Mouse (Mus musculus): ENCODE results near the gene Cchcr1. TPM values are rescaled to one million over a fixed set of nuclear protein-coding genes. Genes with fewer than 3 reads are reported as not detected.
"Not testable (repeated sequence)": the region's sequence is repeated elsewhere in the genome, so short reads cannot be mapped to it uniquely, and the experiment has no call there.

The Cchcr1 gene
- polyA plus RNA-seq, 1 experiment from 2014 or later = 17.3 TPM

DNA sequence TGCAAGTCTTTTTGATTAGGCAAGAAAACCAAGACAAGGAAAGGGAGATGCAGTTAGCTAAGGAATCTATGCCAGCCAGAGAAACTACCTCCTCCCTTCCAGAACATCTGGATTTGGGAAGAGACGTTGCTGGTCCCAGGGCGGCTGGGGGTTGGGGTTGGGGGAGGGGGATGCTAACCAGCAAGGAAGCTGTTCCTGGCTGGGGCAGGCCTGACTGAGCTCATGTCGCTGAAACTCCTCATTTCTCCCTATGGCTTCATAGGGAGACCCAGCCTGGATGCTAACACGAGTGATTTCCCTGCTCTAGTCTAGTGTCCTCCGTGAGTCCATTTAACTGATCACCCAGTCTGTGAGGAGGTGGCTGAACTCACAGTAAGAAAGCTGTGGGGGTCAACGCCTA is 14.7 kb upstream of the Cchcr1 start:
- Histone ChIP-seq H3K4me3 (ENCODE audit: low read length) (no peak overlapping the region), H3K9me3 (ENCODE audit: low read length) (no peaks in the 10 kb centered on the region), H3K36me3 (ENCODE audit: insufficient read depth, low read length) (no peaks in the 10 kb centered on the region), H3K27ac (ENCODE audit: low read length) (no peak overlapping the region), H3K9ac (replicated peaks; ENCODE audit: low read length) (no peak overlapping the region), H3K4me1 (ENCODE audit: insufficient read depth, low read length) (no peaks in the 10 kb centered on the region), H3K27me3 (ENCODE audit: insufficient read depth, low read length) (peaks cover 14% of the 10 kb centered on the region), H3K4me2 (replicated peaks; ENCODE audit: low read depth, low read length) (no peak overlapping the region)
- 9% methylated on average over 6 of the region's 6 CpGs for WGBS
- ATAC-seq (ENCODE audit: low FRiP score, low TSS enrichment) = no peak

DNA sequence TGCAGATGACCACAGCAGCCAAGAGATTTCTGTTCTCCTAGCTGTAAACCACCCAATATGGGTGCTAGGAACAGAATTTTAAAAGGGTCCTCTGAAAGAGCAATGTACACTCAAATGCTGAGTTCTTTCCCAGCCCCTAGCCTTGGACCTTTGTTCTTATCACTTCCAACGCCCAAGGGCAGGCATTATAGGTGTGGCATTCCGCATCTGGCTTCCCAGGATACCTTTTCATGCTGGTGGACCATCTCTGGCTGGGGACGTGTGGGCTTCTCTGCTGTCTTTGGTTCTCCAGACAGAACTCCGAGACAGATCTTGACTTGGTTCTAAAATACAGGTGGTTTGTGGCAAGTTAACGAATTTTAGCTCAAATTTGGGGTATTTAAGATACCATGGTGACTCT is 14.1 kb upstream of the Cchcr1 start:
- Histone ChIP-seq H3K4me2 (replicated peaks; ENCODE audit: low read depth, low read length) (no peak overlapping the region), H3K4me1 (ENCODE audit: insufficient read depth, low read length) (no peaks in the 10 kb centered on the region), H3K9ac (replicated peaks; ENCODE audit: low read length) (no peak overlapping the region), H3K9me3 (ENCODE audit: low read length) (no peaks in the 10 kb centered on the region), H3K36me3 (ENCODE audit: insufficient read depth, low read length) (no peaks in the 10 kb centered on the region), H3K27ac (ENCODE audit: low read length) (no peak overlapping the region), H3K4me3 (ENCODE audit: low read length) (no peak overlapping the region), H3K27me3 (ENCODE audit: insufficient read depth, low read length) (peaks cover 14% of the 10 kb centered on the region)
- no peak for ATAC-seq (ENCODE audit: low FRiP score, low TSS enrichment)
- 66% methylated on average over 5 of the region's 5 CpGs for WGBS

DNA sequence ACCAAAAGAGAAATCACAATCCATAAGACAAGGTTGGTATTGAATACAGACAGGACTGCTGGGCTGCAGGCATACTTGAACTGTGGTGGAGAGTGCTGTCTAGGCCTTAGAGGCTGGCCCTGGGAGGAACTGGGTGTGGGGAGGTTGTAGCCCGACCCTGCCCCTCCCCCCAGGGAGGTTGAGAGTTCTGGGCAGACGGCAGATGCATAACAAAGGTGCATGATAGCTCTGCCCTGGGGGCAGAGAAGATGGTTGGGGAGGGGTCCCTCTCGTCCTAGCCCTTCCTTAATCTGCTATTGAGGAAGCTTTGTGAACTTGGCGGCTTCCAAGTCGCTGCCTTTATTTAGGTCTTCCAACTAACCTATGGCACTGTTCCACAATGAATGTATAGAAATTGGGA is 13.1 kb upstream of the Cchcr1 start:
- Histone ChIP-seq H3K4me2 (replicated peaks; ENCODE audit: low read depth, low read length) (no peak overlapping the region), H3K27me3 (ENCODE audit: insufficient read depth, low read length) (peaks cover 14% of the 10 kb centered on the region), H3K27ac (ENCODE audit: low read length) (no peak overlapping the region), H3K9me3 (ENCODE audit: low read length) (no peaks in the 10 kb centered on the region), H3K9ac (replicated peaks; ENCODE audit: low read length) (no peak overlapping the region), H3K4me1 (ENCODE audit: insufficient read depth, low read length) (no peaks in the 10 kb centered on the region), H3K36me3 (ENCODE audit: insufficient read depth, low read length) (no peaks in the 10 kb centered on the region), H3K4me3 (ENCODE audit: low read length) (no peak overlapping the region)
- no peak for ATAC-seq (ENCODE audit: low FRiP score, low TSS enrichment)
- WGBS = 34% methylated on average over 5 of the region's 5 CpGs

DNA sequence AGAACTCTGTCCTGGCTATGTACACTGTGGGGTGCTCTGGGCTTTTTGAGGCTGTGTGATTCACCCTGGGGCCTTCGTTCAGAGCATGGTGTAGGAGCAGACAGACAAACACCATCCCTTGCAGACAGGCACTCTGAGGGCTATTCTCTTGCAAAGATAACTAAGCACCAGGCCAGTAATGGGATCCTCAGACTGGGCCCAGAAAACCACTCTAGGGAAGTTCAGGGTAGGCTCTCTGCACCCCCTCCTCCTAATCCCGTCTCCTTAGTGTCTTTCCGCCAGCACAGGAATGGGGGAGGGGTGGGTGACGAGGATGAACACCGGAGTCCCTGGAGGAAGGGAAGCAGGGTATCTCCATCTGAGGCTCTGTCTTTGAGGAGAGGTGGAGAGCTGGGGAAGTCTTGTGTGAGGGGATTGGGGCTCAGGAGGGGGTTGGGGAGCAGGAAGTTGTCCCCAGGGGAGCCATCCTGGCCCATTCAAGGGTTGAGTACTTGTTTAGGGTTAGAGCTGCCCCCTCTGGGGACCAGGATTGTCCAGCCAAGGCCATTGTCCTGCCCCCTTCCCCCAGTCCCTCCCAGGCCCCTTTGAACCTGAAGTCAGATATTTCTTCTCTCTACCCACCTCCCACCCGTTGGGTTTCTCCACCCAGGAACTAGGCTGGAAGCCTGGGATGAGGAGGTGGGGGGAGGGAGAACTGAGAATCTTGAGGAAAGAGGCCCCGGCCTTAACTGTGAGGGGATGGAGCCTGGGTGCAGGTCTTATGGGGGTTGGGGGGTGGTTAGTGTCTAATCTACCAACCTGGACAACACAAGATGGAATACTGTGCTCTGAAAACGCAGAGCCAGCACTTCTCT is 12.0 kb upstream of the Cchcr1 start:
- H3K27me3 ChIP-seq (ENCODE audit: insufficient read depth, low read length) = peaks cover 17% of the 10 kb centered on the region
- WGBS = 27% methylated on average over 8 of the region's 8 CpGs
- H3K27ac ChIP-seq (ENCODE audit: low read length) = no peak overlapping the region
- H3K4me3 ChIP-seq (ENCODE audit: low read length) = no peak overlapping the region
- no peaks in the 10 kb centered on the region for H3K4me1 ChIP-seq (ENCODE audit: insufficient read depth, low read length)
- no peak overlapping the region for H3K9ac ChIP-seq (replicated peaks; ENCODE audit: low read length)
- H3K36me3 ChIP-seq (ENCODE audit: insufficient read depth, low read length) = no peaks in the 10 kb centered on the region
- no peaks in the 10 kb centered on the region for H3K9me3 ChIP-seq (ENCODE audit: low read length)
- H3K4me2 ChIP-seq (replicated peaks; ENCODE audit: low read depth, low read length) = no peak overlapping the region
- ATAC-seq (ENCODE audit: low FRiP score, low TSS enrichment) = no peak

DNA sequence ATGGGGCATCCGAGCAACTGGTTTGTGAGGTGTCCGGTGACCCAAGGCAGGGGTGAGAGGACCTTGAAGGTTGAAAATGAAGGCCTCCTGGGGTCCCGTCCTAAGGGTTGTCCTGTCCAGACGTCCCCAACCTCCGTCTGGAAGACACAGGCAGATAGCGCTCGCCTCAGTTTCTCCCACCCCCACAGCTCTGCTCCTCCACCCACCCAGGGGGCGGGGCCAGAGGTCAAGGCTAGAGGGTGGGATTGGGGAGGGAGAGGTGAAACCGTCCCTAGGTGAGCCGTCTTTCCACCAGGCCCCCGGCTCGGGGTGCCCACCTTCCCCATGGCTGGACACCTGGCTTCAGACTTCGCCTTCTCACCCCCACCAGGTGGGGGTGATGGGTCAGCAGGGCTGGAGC is 11.1 kb upstream of the Cchcr1 start, which contains the start of gene Pou5f1:
Gene Pou5f1, plus strand, starts transcription at position 243 of the 400 bp plus-strand sequence.
- no peaks in the 10 kb centered on the region for H3K36me3 ChIP-seq (ENCODE audit: insufficient read depth, low read length)
- H3K4me1 ChIP-seq (ENCODE audit: insufficient read depth, low read length) = no peaks in the 10 kb centered on the region
- H3K27ac ChIP-seq (ENCODE audit: low read length) = no peak within 1 kb of the TSS
- 46% methylated on average over 11 of the region's 13 CpGs for WGBS
- H3K4me3 ChIP-seq (ENCODE audit: low read length) = no peak within 1 kb of the TSS
- H3K27me3 ChIP-seq (ENCODE audit: insufficient read depth, low read length) = peaks cover 17% of the 10 kb centered on the region
- H3K4me2 ChIP-seq (replicated peaks; ENCODE audit: low read depth, low read length) = no peak within 1 kb of the TSS
- H3K9me3 ChIP-seq (ENCODE audit: low read length) = no peaks in the 10 kb centered on the region
- no peak within 1 kb of the TSS for H3K9ac ChIP-seq (replicated peaks; ENCODE audit: low read length)
- no peak for ATAC-seq (ENCODE audit: low FRiP score, low TSS enrichment)

DNA sequence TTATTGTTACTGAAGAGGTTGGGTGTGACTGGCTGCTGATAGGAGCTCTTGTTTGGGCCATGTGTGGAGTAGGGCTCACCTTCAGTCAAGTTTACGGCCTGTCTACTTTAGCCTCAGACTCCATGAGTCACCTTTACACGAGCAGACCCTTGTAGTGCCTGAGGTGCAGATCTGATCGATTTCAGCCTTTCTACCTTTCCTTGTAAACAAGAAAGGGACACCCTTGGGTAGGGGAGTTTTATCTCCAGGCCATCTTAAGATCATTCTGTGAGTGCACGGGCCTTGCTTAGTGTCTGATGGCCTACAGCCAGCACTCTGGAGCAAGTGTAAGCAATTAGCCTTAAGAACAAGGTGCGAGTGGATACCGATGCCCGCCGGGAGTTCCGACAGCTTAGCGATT is 10.0 kb upstream of the Cchcr1 start:
- Histone ChIP-seq H3K36me3 (ENCODE audit: insufficient read depth, low read length) (no peaks in the 10 kb centered on the region), H3K9me3 (ENCODE audit: low read length) (no peaks in the 10 kb centered on the region), H3K4me1 (ENCODE audit: insufficient read depth, low read length) (no peaks in the 10 kb centered on the region), H3K4me2 (replicated peaks; ENCODE audit: low read depth, low read length) (no peak overlapping the region), H3K27me3 (ENCODE audit: insufficient read depth, low read length) (peaks cover 17% of the 10 kb centered on the region), H3K9ac (replicated peaks; ENCODE audit: low read length) (no peak overlapping the region), H3K4me3 (ENCODE audit: low read length) (no peak overlapping the region), H3K27ac (ENCODE audit: low read length) (no peak overlapping the region)
- 20% methylated on average over 10 of the region's 10 CpGs for WGBS
- ATAC-seq (ENCODE audit: low FRiP score, low TSS enrichment) = no peak

DNA sequence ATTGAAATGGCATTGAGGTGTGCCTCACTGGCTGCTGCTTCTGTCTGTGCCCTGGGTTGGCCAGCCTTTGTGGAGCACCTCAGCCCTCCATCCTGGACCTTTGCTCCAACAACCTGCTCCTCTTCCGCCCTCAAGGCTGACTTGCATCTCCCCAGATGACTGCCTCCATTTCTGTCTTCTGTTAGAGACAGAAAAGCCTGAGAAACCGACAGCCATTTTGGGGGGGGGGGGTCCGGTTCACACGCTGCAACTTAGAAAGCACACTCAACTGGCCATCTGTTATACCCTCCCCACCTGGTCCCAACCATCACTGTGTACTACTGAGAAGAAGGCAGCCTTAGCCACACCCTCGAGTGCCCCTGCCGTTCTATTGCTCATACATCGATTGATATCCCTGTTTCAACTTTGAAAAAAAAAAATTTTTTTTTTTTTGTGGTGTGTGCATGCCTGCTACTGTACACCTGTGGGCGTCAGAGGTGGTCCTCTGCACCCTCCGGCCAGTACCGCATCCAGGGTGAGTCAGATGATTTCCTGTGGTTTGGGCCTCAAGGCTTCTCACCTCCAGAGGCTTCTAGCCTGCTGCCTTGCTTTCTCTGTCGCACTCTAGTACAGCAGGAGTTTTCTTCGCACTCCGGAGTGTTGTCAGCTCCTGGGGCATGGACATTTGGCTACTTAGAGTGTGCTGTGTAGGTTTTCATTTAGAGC is 9.2 kb upstream of the Cchcr1 start:
- peaks cover 17% of the 10 kb centered on the region for H3K27me3 ChIP-seq (ENCODE audit: insufficient read depth, low read length)
- no peaks in the 10 kb centered on the region for H3K4me1 ChIP-seq (ENCODE audit: insufficient read depth, low read length)
- no peak overlapping the region for H3K27ac ChIP-seq (ENCODE audit: low read length)
- H3K9me3 ChIP-seq (ENCODE audit: low read length) = no peaks in the 10 kb centered on the region
- 28% methylated on average over 13 of the region's 13 CpGs for WGBS
- no peak overlapping the region for H3K4me3 ChIP-seq (ENCODE audit: low read length)
- H3K36me3 ChIP-seq (ENCODE audit: insufficient read depth, low read length) = peaks cover 2% of the 10 kb centered on the region
- H3K4me2 ChIP-seq (replicated peaks; ENCODE audit: low read depth, low read length) = no peak overlapping the region
- ATAC-seq (ENCODE audit: low FRiP score, low TSS enrichment) = no peak
- H3K9ac ChIP-seq (replicated peaks; ENCODE audit: low read length) = no peak overlapping the region

DNA sequence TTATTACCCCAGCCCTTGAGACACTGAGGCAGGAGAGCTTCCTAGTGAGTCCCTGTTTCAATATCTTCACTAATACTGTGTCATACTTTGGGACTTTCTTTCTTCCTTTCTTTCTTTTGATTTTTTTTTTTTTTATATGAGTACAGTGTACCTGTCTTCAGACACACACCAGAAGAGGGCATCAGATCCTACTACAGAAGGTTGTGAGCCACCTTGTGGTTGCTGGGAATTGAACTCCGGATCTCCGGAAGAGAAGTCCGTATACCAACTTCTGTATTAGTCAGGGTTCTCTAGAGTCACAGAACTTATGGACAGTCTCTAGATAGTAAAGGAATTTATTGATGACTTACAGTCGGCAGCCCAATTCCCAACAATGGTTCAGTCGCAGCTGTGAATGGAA is 8.6 kb upstream of the Cchcr1 start:
- WGBS = 69% methylated on average over 5 of the region's 5 CpGs
- H3K4me3 ChIP-seq (ENCODE audit: low read length); ATAC-seq (ENCODE audit: low FRiP score, low TSS enrichment); H3K4me1 ChIP-seq (ENCODE audit: insufficient read depth, low read length); H3K4me2 ChIP-seq (replicated peaks; ENCODE audit: low read depth, low read length); H3K9me3 ChIP-seq (ENCODE audit: low read length); H3K27ac ChIP-seq (ENCODE audit: low read length); H3K9ac ChIP-seq (replicated peaks; ENCODE audit: low read length); H3K36me3 ChIP-seq (ENCODE audit: insufficient read depth, low read length): not testable (repeated sequence)
- peaks cover 17% of the 10 kb centered on the region for H3K27me3 ChIP-seq (ENCODE audit: insufficient read depth, low read length)

DNA sequence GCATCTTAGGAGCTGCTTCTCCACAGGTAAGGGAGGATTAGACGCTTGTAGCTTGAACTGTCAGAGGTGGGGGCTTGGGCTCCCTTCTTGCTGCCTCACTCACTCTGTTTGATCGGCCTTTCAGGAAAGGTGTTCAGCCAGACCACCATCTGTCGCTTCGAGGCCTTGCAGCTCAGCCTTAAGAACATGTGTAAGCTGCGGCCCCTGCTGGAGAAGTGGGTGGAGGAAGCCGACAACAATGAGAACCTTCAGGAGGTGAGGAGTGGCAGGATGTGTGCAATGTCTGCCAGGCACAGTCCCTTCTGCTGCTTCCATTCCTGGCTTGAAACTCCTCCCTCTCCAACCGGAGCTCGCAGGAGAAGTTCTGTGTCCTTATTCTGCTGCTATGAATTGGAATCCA is 7.6 kb upstream of the Cchcr1 start:
- WGBS = 22% methylated on average over 8 of the region's 8 CpGs
- peaks cover 6% of the 10 kb centered on the region for H3K36me3 ChIP-seq (ENCODE audit: insufficient read depth, low read length)
- no peak overlapping the region for H3K27ac ChIP-seq (ENCODE audit: low read length)
- ATAC-seq (ENCODE audit: low FRiP score, low TSS enrichment) = no peak
- H3K27me3 ChIP-seq (ENCODE audit: insufficient read depth, low read length) = peaks cover 17% of the 10 kb centered on the region
- no peaks in the 10 kb centered on the region for H3K9me3 ChIP-seq (ENCODE audit: low read length)
- no peak overlapping the region for H3K9ac ChIP-seq (replicated peaks; ENCODE audit: low read length)
- peaks cover 3% of the 10 kb centered on the region for H3K4me1 ChIP-seq (ENCODE audit: insufficient read depth, low read length)
- no peak overlapping the region for H3K4me3 ChIP-seq (ENCODE audit: low read length)
- H3K4me2 ChIP-seq (replicated peaks; ENCODE audit: low read depth, low read length) = no peak overlapping the region

All from kidney, embryonic 16.5 days (tissue).